Mouse (Mus musculus): ENCODE results near the gene Tnni2. TPM values are rescaled to one million over a fixed set of nuclear protein-coding genes. Genes with fewer than 3 reads are reported as not detected.
"Not testable (repeated sequence)": the region's sequence is repeated elsewhere in the genome, so short reads cannot be mapped to it uniquely, and the experiment has no call there.

Gene Tnni2
- polyA plus RNA-seq, 2 experiments = 134 to 156 TPM

DNA sequence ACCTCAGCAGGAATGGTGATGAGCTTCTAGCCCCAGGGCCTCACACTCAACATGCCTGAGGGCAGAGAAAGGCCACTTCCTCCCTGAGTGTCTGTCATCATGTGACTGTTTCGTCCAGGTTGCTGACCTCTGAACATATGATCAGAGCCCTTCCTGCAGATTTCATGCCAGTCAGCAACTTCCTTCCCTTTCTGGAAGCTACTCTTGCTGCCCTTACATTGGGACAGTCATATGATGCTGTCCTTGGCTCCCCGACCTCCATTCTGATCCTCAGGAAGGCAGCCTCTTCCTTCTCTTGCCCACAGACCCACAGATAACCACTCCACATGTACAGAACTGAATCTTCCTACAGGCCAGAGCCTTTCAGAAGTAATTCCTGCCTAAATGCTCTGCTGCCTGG lies 43.6 kb upstream of the Tnni2 start:
- H3K4me3 ChIP-seq (replicated peaks; ENCODE audit: low read length) = no peak overlapping the region
- H3K4me1 ChIP-seq (ENCODE audit: control insufficient read depth, insufficient read depth, low read length) = no peaks in the 10 kb centered on the region
- DNase-seq (ENCODE audit: low spot score) (no peak), ATAC-seq (ENCODE audit: low FRiP score, low read depth) (no peak)
- no peak overlapping the region for H3K4me2 ChIP-seq (replicated peaks; ENCODE audit: low read depth, low read length, severe bottlenecking)
- no peaks in the 10 kb centered on the region for H3K27me3 ChIP-seq (ENCODE audit: control insufficient read depth, insufficient read depth, low read length)
- WGBS = 49% methylated on average over 2 of the region's 2 CpGs
- no peaks in the 10 kb centered on the region for H3K36me3 ChIP-seq (ENCODE audit: control insufficient read depth, insufficient read depth, low read length)
- no peak for TF ChIP-seq POLR2A (IDR thresholded peaks at IDR 0.05; ENCODE audit: borderline replicate concordance, extremely low read depth, insufficient read depth, insufficient read length)
- H3K9me3 ChIP-seq (ENCODE audit: control insufficient read depth, low read length) = no peaks in the 10 kb centered on the region
- H3K9ac ChIP-seq (ENCODE audit: low read depth, low read length, severe bottlenecking) = no peak overlapping the region
- no peak overlapping the region for H3K27ac ChIP-seq (replicated peaks; ENCODE audit: low read depth, low read length)

DNA sequence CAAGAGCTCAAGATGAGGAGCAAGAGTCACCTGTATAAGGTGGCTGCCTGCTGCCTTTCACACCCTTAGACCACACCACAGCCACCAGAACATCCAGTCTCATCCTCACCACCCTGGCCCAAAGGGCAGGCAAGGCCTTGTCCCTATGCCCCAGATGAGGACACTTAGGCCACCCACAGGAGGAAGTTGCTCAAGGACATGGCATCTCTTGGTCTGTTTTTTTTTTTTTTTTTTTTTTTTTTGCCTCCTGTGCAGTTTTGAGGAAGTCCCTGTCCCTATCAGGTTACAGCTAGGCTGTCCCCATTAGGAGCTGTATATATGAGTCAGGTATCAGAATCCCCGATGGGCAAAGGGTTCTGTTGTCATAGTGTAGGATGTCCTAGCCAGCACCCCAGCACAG lies 42.4 kb upstream of the Tnni2 start:
- H3K4me1 ChIP-seq (ENCODE audit: control insufficient read depth, insufficient read depth, low read length) = no peaks in the 10 kb centered on the region
- H3K9me3 ChIP-seq (ENCODE audit: control insufficient read depth, low read length) = no peaks in the 10 kb centered on the region
- H3K4me3 ChIP-seq (replicated peaks; ENCODE audit: low read length) = no peak overlapping the region
- WGBS = 76% methylated on average over 1 of the region's 1 CpGs
- no peaks in the 10 kb centered on the region for H3K27me3 ChIP-seq (ENCODE audit: control insufficient read depth, insufficient read depth, low read length)
- no peak for TF ChIP-seq POLR2A (IDR thresholded peaks at IDR 0.05; ENCODE audit: borderline replicate concordance, extremely low read depth, insufficient read depth, insufficient read length)
- H3K9ac ChIP-seq (ENCODE audit: low read depth, low read length, severe bottlenecking) = no peak overlapping the region
- DNase-seq (ENCODE audit: low spot score) = no peak
- no peak overlapping the region for H3K4me2 ChIP-seq (replicated peaks; ENCODE audit: low read depth, low read length, severe bottlenecking)
- H3K27ac ChIP-seq (replicated peaks; ENCODE audit: low read depth, low read length) = no peak overlapping the region
- ATAC-seq (ENCODE audit: low FRiP score, low read depth) = no peak
- no peaks in the 10 kb centered on the region for H3K36me3 ChIP-seq (ENCODE audit: control insufficient read depth, insufficient read depth, low read length)

DNA sequence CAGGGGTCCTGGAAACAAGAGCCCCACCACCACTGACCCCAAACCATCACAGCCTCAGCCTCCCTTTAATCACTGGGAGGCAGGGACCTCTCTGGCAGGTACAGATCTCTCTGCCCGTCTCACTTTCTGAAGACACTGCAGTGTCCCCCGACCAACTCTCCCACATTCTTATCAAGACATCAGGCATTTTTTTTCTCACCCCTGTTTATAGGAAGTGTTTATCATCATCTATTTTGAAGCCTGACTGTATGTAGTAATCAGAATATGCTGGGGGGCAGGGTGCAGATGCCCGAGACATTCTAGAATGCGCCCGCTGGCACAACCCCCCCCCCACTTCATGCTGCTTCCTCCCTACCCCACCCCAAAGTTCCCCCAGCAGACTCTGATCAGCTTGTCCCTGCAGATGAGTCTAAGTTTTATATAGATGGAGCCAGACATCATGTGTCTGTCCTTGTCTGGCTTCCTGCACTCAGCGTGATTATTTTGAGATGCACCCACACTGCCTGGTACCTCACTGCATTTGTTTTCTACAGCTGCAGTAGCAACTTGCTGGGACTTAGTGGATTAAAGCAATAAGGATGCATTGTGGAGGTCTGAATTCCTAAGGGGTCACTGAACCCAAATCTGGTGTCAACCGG lies 41.4 kb upstream of the Tnni2 start:
- no peak overlapping the region for H3K4me2 ChIP-seq (replicated peaks; ENCODE audit: low read depth, low read length, severe bottlenecking)
- ATAC-seq (ENCODE audit: low FRiP score, low read depth) = no peak
- H3K27me3 ChIP-seq (ENCODE audit: control insufficient read depth, insufficient read depth, low read length) = no peaks in the 10 kb centered on the region
- H3K9ac ChIP-seq (ENCODE audit: low read depth, low read length, severe bottlenecking) = no peak overlapping the region
- H3K4me3 ChIP-seq (replicated peaks; ENCODE audit: low read length) = no peak overlapping the region
- H3K27ac ChIP-seq (replicated peaks; ENCODE audit: low read depth, low read length) = no peak overlapping the region
- DNase-seq (ENCODE audit: low spot score) = no peak
- H3K36me3 ChIP-seq (ENCODE audit: control insufficient read depth, insufficient read depth, low read length) = no peaks in the 10 kb centered on the region
- 76% methylated on average over 7 of the region's 7 CpGs for WGBS
- H3K4me1 ChIP-seq (ENCODE audit: control insufficient read depth, insufficient read depth, low read length) = no peaks in the 10 kb centered on the region
- H3K9me3 ChIP-seq (ENCODE audit: control insufficient read depth, low read length) = no peaks in the 10 kb centered on the region
- no peak for TF ChIP-seq POLR2A (IDR thresholded peaks at IDR 0.05; ENCODE audit: borderline replicate concordance, extremely low read depth, insufficient read depth, insufficient read length)

DNA sequence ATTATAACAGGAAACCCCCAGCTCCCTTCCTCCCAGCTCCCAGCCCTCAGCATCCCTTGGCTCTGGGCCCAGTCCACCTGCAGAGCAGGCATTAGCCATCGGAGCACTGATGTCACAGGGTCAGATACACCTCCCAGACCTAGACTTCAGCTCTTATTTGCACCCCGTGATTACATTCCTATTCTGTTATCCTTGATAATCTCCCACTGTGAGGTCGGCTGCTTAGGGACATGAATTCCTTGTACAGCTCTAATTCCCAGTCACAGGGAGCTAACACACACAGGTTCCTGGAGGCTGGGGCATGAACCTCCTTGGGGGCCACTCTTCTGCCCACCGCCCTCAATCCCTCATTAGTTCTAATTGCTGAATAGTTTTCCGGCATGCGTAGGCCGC lies 40.9 kb upstream of the Tnni2 start:
- no peak for DNase-seq (ENCODE audit: low spot score)
- TF ChIP-seq POLR2A (IDR thresholded peaks at IDR 0.05; ENCODE audit: borderline replicate concordance, extremely low read depth, insufficient read depth, insufficient read length) = no peak

DNA sequence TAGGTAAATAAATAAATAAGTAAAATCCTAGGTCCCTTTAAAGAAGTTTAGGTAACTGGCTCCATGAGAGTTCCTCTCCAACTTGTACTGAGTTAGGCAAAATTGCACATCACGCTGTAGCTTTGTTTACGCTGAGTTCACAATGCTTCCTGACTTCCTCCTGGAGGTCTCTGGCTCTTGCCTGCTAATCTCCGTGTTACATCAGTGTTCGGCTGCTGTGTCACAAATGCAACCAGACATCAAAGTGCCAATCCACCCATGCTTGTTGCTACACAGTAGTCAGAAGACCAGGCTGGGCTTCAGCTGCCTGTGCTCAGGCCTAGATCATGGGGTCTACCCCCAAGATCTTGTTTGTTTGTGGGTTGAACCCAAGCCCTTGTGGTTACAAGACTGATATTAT lies 38.0 kb upstream of the Tnni2 start:
- no peaks in the 10 kb centered on the region for H3K9me3 ChIP-seq (ENCODE audit: control insufficient read depth, low read length)
- TF ChIP-seq POLR2A (IDR thresholded peaks at IDR 0.05; ENCODE audit: borderline replicate concordance, extremely low read depth, insufficient read depth, insufficient read length) = no peak
- 79% methylated on average over 4 of the region's 4 CpGs for WGBS
- ATAC-seq (ENCODE audit: low FRiP score, low read depth) (no peak), DNase-seq (ENCODE audit: low spot score) (no peak)
- H3K4me2 ChIP-seq (replicated peaks; ENCODE audit: low read depth, low read length, severe bottlenecking) = no peak overlapping the region
- H3K4me3 ChIP-seq (replicated peaks; ENCODE audit: low read length) = no peak overlapping the region
- no peaks in the 10 kb centered on the region for H3K4me1 ChIP-seq (ENCODE audit: control insufficient read depth, insufficient read depth, low read length)
- no peak overlapping the region for H3K27ac ChIP-seq (replicated peaks; ENCODE audit: low read depth, low read length)
- H3K9ac ChIP-seq (ENCODE audit: low read depth, low read length, severe bottlenecking) = no peak overlapping the region
- H3K27me3 ChIP-seq (ENCODE audit: control insufficient read depth, insufficient read depth, low read length) = no peaks in the 10 kb centered on the region
- H3K36me3 ChIP-seq (ENCODE audit: control insufficient read depth, insufficient read depth, low read length) = no peaks in the 10 kb centered on the region

More for the DNA sequence above, 40.9 kb upstream of the Tnni2 start:
- Histone ChIP-seq H3K4me2 (replicated peaks; ENCODE audit: low read depth, low read length, severe bottlenecking) (no peak overlapping the region), H3K27ac (replicated peaks; ENCODE audit: low read depth, low read length) (no peak overlapping the region), H3K9ac (ENCODE audit: low read depth, low read length, severe bottlenecking) (no peak overlapping the region), H3K9me3 (ENCODE audit: control insufficient read depth, low read length) (no peaks in the 10 kb centered on the region), H3K4me3 (replicated peaks; ENCODE audit: low read length) (no peak overlapping the region), H3K36me3 (ENCODE audit: control insufficient read depth, insufficient read depth, low read length) (no peaks in the 10 kb centered on the region), H3K27me3 (ENCODE audit: control insufficient read depth, insufficient read depth, low read length) (no peaks in the 10 kb centered on the region), H3K4me1 (ENCODE audit: control insufficient read depth, insufficient read depth, low read length) (no peaks in the 10 kb centered on the region)
- no peak for ATAC-seq (ENCODE audit: low FRiP score, low read depth)
- WGBS = 46% methylated on average over 7 of the region's 7 CpGs

DNA sequence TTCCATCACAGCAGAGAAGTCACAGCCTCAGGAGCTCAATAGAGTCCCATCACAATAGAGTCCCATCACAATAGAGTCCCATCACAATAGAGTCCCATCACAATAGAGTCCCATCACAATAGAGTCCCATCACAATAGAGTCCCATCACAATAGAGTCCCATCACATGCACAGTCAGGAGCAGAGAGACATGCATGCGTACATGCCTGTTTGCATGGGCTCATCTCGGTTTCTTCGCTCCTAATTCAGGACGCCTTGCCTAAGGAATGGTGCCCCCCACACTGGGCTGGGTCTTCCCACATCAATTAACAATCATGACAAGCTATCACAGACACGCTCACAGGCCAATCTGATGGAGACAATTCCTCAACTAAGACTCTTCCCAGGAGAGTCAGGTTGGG lies 36.5 kb upstream of the Tnni2 start:
- not testable (repeated sequence) for H3K36me3 ChIP-seq (ENCODE audit: control insufficient read depth, insufficient read depth, low read length); H3K4me3 ChIP-seq (replicated peaks; ENCODE audit: low read length); H3K27ac ChIP-seq (replicated peaks; ENCODE audit: low read depth, low read length); H3K4me2 ChIP-seq (replicated peaks; ENCODE audit: low read depth, low read length, severe bottlenecking); ATAC-seq (ENCODE audit: low FRiP score, low read depth); H3K9me3 ChIP-seq (ENCODE audit: control insufficient read depth, low read length); H3K27me3 ChIP-seq (ENCODE audit: control insufficient read depth, insufficient read depth, low read length); DNase-seq (ENCODE audit: low spot score); H3K4me1 ChIP-seq (ENCODE audit: control insufficient read depth, insufficient read depth, low read length); H3K9ac ChIP-seq (ENCODE audit: low read depth, low read length, severe bottlenecking)
- 89% methylated on average over 5 of the region's 5 CpGs for WGBS
